Mouse (Mus musculus) thymus, postnatal 36 days (tissue): ENCODE results near the gene Foxs1.

Experiments used
- DNase-seq, 2 experiments: peaks; one replicate each; pipeline ENCODE4 v3.0.0; 2022; ENCODE audit warnings: mixed read lengths in 2 of 2

Gene Foxs1

GRCm38 (mm10) chr2:152902658-152903057, 30.4 kb downstream of the Foxs1 start:
- no peak for DNase-seq

GRCm38 (mm10) chr2:152901296-152901695, 31.7 kb downstream of the Foxs1 start:
- no peak for DNase-seq

- DNase-seq, result no peak
Measured at GRCm38 (mm10) chr2:152899011-152899410, 34.0 kb downstream of the Foxs1 start.

GRCm38 (mm10) chr2:152896926-152897325, 36.1 kb downstream of the Foxs1 start:
- no peak for DNase-seq

GRCm38 (mm10) chr2:152895834-152896233, 37.2 kb downstream of the Foxs1 start:
- no peak for DNase-seq

GRCm38 (mm10) chr2:152888774-152889173, 44.2 kb downstream of the Foxs1 start:
- DNase-seq, result no peak

- DNase-seq, result no peak
Measured at GRCm38 (mm10) chr2:152887230-152887629, 45.8 kb downstream of the Foxs1 start.

GRCm38 (mm10) chr2:152884101-152884645, 48.8 kb downstream of the Foxs1 start:
- DNase-seq, result no peak
